Mouse (Mus musculus) megakaryocyte progenitor cell, adult 5-6 weeks (primary cell): Measurements from ENCODE around the gene Tmem95. TPM values are rescaled to one million over a fixed set of nuclear protein-coding genes. Genes with fewer than 3 reads are reported as not detected.
"Not testable (repeated sequence)": the region's sequence is repeated elsewhere in the genome, so short reads cannot be mapped to it uniquely, and the experiment has no call there.

Experiments
- ATAC-seq: replicated peaks from 2 replicates; pipeline ENCODE4 v1.8.0; 2016; ENCODE audit warnings: mild to moderate bottlenecking, moderate TSS enrichment, inconsistent platforms; ENCODE audit not compliant: poor library complexity
- total RNA-seq, 2 experiments: library from RNA; stranded (forward) in 1 of 2; stranded (reverse) in 1 of 2; fragments of 157-497, 149-512 nt in 1 of 2; fragments of 200-1000 nt in 1 of 2; gene quantifications; 2 replicates each; pipeline versions ENCODE4 v1.2.3 to v1.2.4; 2015 to 2017

The Tmem95 gene
- not detected in 2 replicates for total RNA-seq (2015)
- total RNA-seq (2017): not detected in 2 replicates

GRCm38 (mm10) chr11:69877878-69878277, at the start of gene Tmem95:
Gene Tmem95 (minus strand): TSS chr11:69878018.
- no peak for ATAC-seq

- ATAC-seq: no peak
These were observed 49.7 kb upstream of the Tmem95 start for GRCm38 (mm10) chr11:69927501-69927900.

GRCm38 (mm10) chr11:69922796-69923195, 45.0 kb upstream of the Tmem95 start:
- no peak for ATAC-seq

GRCm38 (mm10) chr11:69922012-69922756, 44.4 kb upstream of the Tmem95 start:
- ATAC-seq: no peak

GRCm38 (mm10) chr11:69921114-69922011, 43.5 kb upstream of the Tmem95 start, which contains the start of gene Eif5a:
Gene Eif5a (minus strand): TSS chr11:69921958.
- ATAC-seq: peak; percentile 73

- no peak for ATAC-seq
These were observed 42.6 kb upstream of the Tmem95 start for GRCm38 (mm10) chr11:69920266-69921031.

- peak; percentile 42 for ATAC-seq
These were observed 41.9 kb upstream of the Tmem95 start for GRCm38 (mm10) chr11:69919661-69920265.

GRCm38 (mm10) chr11:69919053-69919452, 41.2 kb upstream of the Tmem95 start:
- ATAC-seq: no peak

GRCm38 (mm10) chr11:69918118-69918517, 40.3 kb upstream of the Tmem95 start:
- no peak for ATAC-seq

GRCm38 (mm10) chr11:69917379-69917948, 39.6 kb upstream of the Tmem95 start:
- ATAC-seq: no peak

- ATAC-seq: not testable (repeated sequence)
These were observed 39.0 kb upstream of the Tmem95 start for GRCm38 (mm10) chr11:69916652-69917378.

GRCm38 (mm10) chr11:69915667-69916627, 38.1 kb upstream of the Tmem95 start:
- ATAC-seq: peak; percentile 35

- no peak for ATAC-seq
These were observed 37.2 kb upstream of the Tmem95 start for GRCm38 (mm10) chr11:69914917-69915430.

GRCm38 (mm10) chr11:69914372-69914764, 36.5 kb upstream of the Tmem95 start:
- ATAC-seq: peak; percentile 30

GRCm38 (mm10) chr11:69913554-69914371, 35.9 kb upstream of the Tmem95 start, which contains the start of gene Gps2:
Gene Gps2 (plus strand): TSS chr11:69913888.
- ATAC-seq: peak; percentile 80

- no peak for ATAC-seq
These were observed 35.1 kb upstream of the Tmem95 start for GRCm38 (mm10) chr11:69912716-69913530.
